Mouse (Mus musculus): ENCODE measurements around the gene Tnp2. TPM values are rescaled to one million over a fixed set of nuclear protein-coding genes. Genes with fewer than 3 reads are reported as not detected.

The Tnp2 gene
- 3.7 and 4.5 TPM in 2 replicates for polyA plus RNA-seq (2015; fragmentation: Nextera tagmentation; extraction: Ambion mirVana)

GRCm38 (mm10) chr16:10788271-10788670 is at the start of gene Tnp2:
TSS of gene Tnp2 (minus strand) at chr16:10788660.
- peak; percentile 42 for DNase-seq (ENCODE audit: low spot score)

GRCm38 (mm10) chr16:10837903-10838302 is 49.4 kb upstream of the Tnp2 start:
- DNase-seq (ENCODE audit: low spot score) = peak; percentile 74

GRCm38 (mm10) chr16:10837250-10837649 is 48.8 kb upstream of the Tnp2 start:
- DNase-seq (ENCODE audit: low spot score) = no peak

GRCm38 (mm10) chr16:10836388-10836787 is 47.9 kb upstream of the Tnp2 start:
- peak; percentile 91 for DNase-seq (ENCODE audit: low spot score)

GRCm38 (mm10) chr16:10834911-10835587 is 46.6 kb upstream of the Tnp2 start, which contains the start of gene Rmi2:
TSS of gene Rmi2 (plus strand) at chr16:10835059.
- peak; percentile 93 for DNase-seq (ENCODE audit: low spot score)

- no peak for DNase-seq (ENCODE audit: low spot score)
These were observed 46.1 kb upstream of the Tnp2 start for GRCm38 (mm10) chr16:10834542-10834910.

- DNase-seq (ENCODE audit: low spot score) = peak; percentile 53
These were observed 40.0 kb upstream of the Tnp2 start for GRCm38 (mm10) chr16:10828461-10828805.

- DNase-seq (ENCODE audit: low spot score) = peak; percentile 73
These were observed 39.5 kb upstream of the Tnp2 start for GRCm38 (mm10) chr16:10827766-10828460.

- DNase-seq (ENCODE audit: low spot score) = peak; percentile 86
These were observed 38.8 kb upstream of the Tnp2 start for GRCm38 (mm10) chr16:10827269-10827668.

- no peak for DNase-seq (ENCODE audit: low spot score)
These were observed 37.4 kb upstream of the Tnp2 start for GRCm38 (mm10) chr16:10825840-10826239.

- no peak for DNase-seq (ENCODE audit: low spot score)
These were observed 36.1 kb upstream of the Tnp2 start for GRCm38 (mm10) chr16:10824536-10824935.

GRCm38 (mm10) chr16:10821387-10821786 is 32.9 kb upstream of the Tnp2 start:
- DNase-seq (ENCODE audit: low spot score) = no peak

GRCm38 (mm10) chr16:10819966-10820365 is 31.5 kb upstream of the Tnp2 start:
- DNase-seq (ENCODE audit: low spot score) = no peak

- DNase-seq (ENCODE audit: low spot score) = no peak
These were observed 30.2 kb upstream of the Tnp2 start for GRCm38 (mm10) chr16:10818579-10819135.

- peak; percentile 65 for DNase-seq (ENCODE audit: low spot score)
These were observed 26.4 kb upstream of the Tnp2 start for GRCm38 (mm10) chr16:10814864-10815263.

GRCm38 (mm10) chr16:10813726-10814125 is 25.3 kb upstream of the Tnp2 start:
- peak; percentile 58 for DNase-seq (ENCODE audit: low spot score)

GRCm38 (mm10) chr16:10812865-10813371 is 24.5 kb upstream of the Tnp2 start, which contains the start of gene Gm11172:
TSS of gene Gm11172 (plus strand) at chr16:10812915.
- DNase-seq (ENCODE audit: low spot score) = peak; percentile 56

GRCm38 (mm10) chr16:10810376-10810775 is 21.9 kb upstream of the Tnp2 start:
- DNase-seq (ENCODE audit: low spot score) = no peak

- DNase-seq (ENCODE audit: low spot score) = peak; percentile 87
These were observed 17.5 kb upstream of the Tnp2 start, which contains the start of gene Prm1 for GRCm38 (mm10) chr16:10805789-10806527. TSS of gene Prm1 (minus strand) at chr16:10805839.

- DNase-seq (ENCODE audit: low spot score) = peak; percentile 18
These were observed 14.0 kb upstream of the Tnp2 start for GRCm38 (mm10) chr16:10802420-10802819.

GRCm38 (mm10) chr16:10796034-10796433 is 7.6 kb upstream of the Tnp2 start, which contains the start of gene Prm2:
TSS of gene Prm2 (minus strand) at chr16:10796134.
- DNase-seq (ENCODE audit: low spot score) = no peak
